Mouse (Mus musculus) retina, postnatal 1 day (tissue): ENCODE data around the gene Wdr62.
"Not testable (repeated sequence)": the region's sequence is repeated elsewhere in the genome, so short reads cannot be mapped to it uniquely, and the experiment has no call there.

Experiments used
- DNase-seq: peaks from one replicate; pipeline ENCODE4 v3.0.0-alpha.2; 2012

The Wdr62 gene

DNA sequence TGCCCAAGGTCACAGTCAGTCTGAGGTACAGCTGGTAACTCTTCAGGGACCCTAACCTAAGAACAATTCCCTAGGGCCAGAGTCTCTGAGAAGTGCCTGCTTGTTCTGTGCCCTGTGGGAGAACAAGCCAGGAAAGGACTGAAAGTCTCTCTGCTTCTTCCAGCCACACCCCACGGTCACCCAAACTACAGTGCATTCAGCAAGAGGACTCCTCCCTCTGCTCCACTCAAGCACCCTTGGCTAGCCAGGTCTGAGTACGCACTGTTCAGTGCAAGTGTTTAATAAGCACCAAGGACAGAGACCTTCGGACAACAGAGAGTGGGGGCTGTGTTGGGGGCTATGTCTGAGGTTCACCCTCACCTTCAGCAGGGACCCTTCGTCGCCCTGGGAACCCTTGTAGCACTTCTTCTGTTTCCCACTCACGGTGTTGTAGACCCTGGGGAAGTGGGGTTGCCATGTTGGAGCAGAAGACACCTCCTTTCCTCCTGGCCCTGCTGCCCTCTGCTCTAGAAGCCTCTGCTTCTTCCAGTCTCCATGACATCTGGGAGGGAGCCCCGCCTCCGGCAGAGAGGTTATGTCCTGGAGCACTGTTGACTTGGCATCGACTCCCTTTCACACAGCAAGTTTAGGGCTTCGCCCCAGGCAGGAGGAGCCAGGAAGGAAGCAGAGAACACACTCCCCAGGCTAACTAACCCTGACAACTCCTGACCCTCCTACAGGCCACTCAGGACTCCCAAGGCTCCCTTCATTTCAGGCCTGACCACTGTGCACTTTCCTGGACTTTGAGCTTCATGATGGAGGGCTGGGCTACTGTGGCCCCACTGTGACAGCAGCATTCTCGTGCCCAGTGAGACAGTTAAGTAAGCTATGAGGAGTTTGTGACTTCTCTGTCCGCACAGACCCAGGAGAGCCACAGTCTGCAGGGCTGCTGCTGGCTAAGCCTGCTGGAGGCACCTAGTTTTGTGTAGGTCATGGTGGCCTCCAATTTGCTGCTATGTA lies 28.0 kb downstream of the Wdr62 start:
- no peak for DNase-seq

DNA sequence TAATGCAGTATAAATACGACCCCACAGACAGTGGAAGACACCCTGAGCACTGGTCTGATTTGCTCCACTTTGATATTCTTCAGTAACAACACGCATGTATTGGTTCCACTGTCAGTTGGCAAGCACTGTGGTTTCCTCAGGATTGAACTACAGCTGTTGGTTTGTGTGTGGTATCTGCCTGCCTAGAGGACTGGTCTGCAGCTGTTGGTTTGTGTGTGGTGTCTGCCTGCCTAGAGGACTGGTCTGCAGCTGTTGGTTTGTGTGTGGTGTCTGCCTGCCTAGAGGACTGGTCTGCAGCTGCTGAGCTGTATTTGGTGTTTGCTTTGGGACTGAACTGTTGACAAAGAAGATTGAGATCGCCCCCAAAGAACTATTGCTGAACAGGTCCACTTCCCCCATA lies 42.8 kb downstream of the Wdr62 start:
- not testable (repeated sequence) for DNase-seq

DNA sequence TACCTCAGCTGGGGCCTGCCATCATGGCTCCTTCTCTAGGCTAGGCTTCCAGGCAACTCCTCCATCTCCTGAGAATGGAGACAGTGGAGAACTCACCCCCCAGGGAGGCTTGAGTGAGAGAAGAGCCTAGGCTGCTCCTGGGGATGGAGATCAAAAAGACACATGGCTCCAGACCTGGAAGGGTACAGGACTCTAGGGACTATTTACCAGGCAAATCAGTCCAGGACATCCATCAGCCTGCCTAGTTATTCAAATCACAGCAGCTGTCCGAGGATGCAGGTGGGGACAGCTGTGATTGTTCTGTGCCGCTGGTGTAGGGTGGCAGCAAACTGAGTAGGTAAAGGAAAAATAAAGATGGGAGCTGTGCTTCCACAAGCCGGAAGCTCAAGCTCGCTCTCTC lies 44.6 kb downstream of the Wdr62 start, which contains the start of gene Ovol3:
Ovol3 (minus strand) TSS at position 101 of the 400 bp plus-strand sequence.
- DNase-seq: no peak

DNA sequence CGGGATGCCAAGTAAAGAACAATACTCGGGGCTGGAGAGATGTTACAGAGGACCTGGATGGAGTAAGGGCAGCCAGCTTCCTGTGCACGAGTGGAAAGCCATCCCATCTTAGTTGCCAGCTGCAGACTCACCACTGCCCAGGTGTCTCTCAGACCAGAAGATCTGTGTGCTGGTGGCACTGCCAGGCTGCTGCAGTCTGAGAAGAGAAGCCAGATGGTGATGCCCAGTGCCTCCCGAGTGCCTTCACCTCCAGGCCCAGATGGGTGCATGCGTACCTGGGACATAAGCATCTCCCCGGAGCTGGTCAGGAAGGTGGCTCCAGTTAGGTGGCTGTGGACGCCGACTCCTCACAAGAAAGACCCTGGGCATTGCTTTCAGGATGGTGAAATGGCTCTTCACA lies 45.1 kb downstream of the Wdr62 start:
- DNase-seq: no peak

DNA sequence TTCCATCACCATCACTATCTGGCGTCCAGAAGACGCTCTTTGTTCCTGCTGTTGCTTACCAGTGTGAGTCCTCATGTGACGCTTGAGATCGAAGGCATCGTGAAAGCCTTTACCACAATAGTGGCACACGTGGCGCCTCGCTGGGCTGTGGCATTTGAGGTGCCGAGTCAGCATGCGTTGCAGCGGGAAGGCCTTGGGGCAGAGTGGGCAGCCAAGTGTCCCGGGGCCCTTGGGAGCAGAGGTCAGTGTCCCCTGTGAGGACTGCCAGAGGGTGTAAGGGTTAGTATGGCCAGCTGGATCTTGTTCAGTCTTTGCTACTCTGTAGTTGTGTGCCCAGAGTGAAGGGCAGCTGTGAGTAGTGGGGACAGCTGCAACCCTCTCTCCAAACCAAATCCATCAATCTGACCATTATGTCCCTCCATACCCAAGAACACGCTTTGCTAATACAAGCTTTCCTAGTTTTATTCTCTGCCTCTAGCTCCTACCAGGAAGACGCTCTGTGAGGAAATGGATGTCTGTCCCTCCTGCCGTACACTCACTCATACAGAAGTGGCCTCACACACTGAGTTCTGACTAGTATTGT lies 45.9 kb downstream of the Wdr62 start:
- DNase-seq: no peak

DNA sequence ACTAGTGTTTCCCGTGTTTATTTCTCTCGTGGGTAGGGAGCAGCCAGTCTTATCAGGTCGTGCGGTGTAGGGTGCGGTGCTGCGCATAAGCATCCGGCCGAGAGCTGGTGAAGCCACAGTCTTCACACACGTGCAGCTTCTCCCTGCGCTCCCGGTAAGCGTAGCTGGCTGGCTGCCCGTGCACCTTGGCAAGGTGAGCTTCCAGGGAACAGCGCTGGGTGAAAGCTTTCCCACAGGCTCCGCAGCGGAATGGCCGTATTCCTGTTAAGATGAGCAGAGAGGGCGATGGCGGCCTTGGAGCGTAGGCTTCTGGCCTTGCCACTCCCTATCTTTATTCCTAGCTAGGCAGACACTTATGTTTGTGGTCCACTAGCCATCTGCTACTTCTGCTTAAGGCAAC lies 46.8 kb downstream of the Wdr62 start:
- DNase-seq: no peak

DNA sequence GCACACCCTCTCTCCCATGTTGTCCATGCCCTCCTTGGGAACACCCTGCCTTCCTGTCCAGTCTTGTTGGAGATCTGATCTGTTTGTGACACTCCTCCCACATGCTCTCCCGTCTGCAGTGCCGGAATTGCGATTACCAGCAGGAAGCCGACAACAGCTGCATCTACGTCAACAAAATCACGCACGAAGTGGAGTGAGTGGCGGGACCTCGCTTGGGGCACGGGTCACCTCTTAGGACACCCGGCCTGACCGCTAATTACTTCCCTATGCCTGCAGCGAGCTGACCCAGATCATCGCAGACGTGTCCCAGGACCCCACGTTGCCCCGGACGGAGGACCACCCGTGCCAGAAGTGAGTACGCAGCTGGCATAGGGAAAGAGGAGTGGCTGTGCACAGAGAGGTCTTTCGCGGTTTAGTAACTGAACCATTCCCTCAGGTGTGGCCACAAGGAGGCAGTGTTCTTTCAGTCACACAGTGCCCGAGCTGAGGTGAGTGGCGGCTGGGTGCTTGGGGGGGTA lies 47.5 kb downstream of the Wdr62 start:
- peak; percentile 71 for DNase-seq

DNA sequence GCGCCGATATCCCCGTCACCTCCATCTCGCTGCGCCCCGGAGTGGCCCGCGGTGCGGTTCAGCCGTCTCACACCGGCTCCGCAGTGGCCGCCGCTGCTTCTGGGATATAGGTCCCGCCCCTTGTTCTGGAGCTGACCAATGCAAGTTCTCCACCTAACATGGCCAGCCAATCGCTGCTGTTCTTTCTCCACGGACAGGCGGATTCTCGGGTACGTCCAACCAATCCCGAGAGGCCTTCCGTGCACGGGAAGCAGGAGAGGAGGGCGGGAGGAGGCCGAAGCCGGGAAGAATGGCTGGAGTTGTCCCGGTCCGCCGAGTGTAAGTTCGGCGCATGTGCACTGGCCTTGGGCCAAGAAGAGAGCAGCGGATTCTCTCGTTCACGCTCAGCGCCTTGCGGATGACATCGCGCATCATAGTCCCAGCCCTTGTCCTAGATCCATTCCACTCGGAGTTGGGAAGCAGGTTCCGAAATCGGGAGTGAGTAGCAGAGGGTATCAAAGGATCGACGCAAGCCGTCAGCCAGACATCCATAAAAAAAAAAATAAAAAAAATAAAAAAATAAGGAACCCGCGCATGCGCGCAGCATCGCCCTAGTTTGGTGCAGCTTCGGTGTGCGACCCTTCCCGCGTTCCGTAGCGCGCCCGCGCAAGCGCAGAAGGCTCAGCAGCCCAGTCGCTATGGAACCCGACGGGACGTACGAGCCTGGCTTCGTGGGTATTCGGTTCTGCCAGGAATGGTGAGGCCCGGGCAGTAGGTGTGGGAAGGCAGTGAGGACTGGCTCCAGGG lies 48.4 kb downstream of the Wdr62 start, which contains the start of the genes Polr2i and Tbcb:
Polr2i (plus strand) TSS at position 280 of the 786 bp plus-strand sequence.
Tbcb (minus strand) TSS at position 604 of the 786 bp plus-strand sequence.
- DNase-seq: peak; percentile 100

DNA sequence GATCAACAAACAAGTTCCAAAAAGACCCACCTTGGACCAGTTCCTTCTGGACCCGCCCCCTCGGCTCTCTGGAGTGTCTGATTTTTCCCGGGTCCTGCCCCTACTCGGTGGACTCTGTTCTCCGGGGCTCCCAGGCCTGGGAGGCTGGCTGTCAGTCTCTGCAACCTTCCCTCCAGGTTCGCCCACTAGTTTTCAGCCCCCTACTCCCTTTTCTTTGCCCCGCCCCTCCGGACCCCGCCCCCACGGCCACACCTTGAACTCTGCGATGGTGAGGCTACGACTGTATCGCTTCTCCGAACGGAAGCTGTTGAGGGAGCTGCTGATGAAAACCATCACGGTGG lies 48.9 kb downstream of the Wdr62 start:
- no peak for DNase-seq

DNA sequence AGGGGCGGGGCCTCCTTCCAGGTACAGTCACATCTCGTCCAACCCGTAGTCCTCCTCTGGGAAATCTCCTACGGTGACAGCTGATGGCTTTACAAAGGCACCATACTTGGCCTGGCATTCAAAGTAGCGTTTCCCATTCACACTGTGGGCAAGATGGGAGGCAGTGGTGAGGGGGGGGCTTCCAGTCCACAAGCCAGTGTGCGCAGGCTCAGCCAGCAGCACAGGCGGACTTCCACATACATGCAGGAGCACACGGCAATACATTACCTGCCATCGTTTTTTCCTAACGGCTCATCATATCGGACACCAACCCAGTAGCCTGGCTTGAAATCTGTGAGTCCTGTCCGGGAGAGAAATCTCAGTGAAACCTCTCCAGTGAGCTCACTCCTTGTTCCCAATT lies 56.0 kb downstream of the Wdr62 start:
- no peak for DNase-seq

DNA sequence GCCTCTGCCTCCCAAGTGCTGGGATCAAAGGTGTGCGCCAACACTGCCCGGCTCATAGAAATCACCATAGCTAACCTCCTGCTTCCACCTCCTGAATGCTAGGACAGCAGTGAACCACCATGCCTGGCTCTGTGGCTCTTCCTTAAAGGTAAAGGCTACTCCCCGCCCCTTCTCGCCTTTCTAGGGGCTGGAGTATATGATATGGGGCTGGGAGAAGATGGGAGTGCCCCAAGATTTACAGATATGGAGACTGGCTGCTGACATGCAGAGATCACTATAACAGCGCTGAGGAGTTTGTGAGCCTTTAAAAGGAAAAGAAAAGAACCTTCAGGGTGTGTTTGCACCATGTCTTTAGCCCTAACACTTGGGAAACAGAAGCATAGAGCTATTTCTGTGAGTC lies 58.0 kb downstream of the Wdr62 start:
- DNase-seq: no peak

DNA sequence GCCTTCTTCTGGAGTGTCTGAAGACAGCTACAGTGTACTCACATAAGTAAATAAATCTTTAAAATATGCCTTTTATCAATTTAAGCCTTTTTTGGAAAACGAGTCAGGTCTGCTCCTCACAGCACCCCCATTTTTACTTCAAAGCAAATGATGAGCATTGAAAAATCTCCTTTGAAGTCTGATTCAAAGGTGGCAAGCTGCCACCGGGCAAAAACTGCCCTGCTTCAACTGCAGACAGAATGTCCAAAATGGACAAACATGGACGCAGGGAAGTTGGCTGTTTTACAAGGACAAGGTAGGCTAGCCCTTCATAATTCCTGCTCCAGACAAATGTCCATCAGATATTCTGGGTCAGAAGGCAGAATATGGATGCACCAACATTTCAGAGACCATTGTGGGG lies 58.8 kb downstream of the Wdr62 start:
- no peak for DNase-seq

DNA sequence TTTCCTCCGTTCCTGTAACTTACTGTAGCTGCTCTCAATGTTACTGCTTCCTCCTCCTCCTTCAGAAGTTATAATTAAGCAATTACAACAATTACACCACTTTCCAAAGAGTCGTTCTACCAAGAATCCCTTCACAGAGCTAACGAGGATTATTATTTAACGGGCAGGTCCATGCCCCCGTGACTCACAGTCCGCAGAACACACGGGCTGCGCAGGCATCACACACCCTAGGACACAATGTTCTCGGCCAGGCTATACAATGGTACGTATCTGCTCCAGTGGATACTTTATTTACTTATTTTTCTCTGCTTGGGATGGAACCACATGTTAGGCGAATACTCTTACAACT lies 60.2 kb downstream of the Wdr62 start:
- DNase-seq: no peak

DNA sequence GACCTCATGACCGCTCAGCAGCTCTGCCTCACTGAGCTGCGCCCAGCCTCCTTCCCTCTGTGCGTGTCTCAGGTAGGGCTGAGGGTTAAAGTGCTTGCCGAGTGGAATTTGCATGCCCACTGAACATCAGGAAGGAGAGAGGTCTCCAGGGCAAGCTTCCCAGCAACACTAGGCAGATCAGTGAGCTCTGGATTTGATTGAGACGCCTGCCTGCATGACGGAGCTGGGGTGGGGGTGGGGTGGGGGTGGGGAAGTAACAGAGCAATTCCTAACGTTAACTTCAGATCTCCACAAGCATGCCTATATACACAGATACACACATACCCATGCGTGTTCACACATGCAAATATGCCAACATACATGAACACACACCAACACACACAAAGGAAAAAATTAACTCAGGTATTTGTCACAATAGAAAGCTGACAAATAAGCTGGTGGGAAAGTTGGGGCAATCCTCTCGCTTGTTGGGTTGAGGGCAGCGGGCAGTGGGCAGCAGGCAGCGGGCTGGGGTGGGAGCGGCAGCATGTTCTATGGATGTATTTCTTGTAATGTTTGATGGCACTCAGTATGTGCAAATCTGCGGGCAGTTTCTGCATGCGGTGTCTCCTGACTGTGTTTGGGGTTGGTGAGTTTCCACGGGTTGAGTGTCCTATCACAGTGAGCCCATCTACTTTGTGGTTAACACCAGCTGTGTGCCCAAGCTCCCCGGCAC lies 60.8 kb downstream of the Wdr62 start:
- peak; percentile 89 for DNase-seq

DNA sequence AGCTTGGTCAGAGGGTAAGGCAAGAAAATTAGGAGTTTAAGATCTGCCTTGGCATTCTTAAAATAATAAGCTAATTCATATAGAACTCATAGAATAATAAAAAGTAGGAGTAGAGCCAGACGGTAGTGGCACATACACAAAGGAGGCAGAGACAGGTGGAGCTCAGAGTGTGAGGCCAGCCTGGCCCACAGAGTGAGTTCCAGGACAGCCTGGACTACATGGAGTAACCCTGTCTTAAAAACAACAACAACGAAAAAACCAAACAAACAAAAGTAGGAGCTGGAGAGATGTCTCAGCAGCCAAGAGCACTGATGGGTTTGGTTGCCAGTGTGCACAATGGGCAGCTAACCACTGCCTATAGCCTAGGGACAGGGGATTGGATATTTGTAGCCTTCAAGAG lies 62.9 kb downstream of the Wdr62 start:
- no peak for DNase-seq

DNA sequence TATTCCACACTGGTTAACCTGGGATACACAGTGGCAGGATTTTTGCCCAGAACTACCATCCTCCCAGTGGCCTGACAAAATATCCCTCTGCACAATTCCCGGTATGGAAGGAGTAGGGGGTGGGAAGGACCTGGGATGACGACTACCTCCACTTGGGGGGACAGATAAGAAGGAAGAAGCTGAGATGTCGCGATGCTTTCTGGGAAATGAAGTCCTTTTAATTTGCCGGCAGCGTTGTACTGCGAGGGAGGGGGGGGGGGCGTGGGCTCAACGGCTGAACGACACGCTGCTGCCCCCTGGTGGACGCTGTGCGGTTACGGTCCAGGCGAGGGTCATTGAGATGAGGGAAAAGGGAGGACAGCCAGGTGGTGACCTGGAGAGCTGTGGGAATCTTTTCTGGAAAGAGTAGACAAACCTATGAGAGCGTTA lies 63.5 kb downstream of the Wdr62 start:
- peak; percentile 94 for DNase-seq

DNA sequence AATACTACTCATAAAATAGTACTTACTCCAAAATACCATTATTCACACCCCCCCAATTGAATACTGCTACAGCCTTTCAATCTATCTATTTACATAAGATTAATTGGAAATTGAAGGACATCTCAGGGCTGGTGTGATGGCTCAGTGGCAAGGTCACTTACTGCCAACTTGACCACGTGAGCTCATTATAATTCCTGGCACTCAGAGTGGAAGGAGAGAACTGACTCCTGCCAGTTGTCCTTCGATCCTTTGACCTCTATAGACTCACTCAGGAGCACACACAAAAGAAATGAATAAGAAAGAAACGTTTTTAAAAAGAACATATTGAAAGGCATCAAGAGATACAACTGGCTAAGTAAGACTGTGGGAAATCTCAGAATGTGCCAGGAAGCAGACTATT lies 64.3 kb downstream of the Wdr62 start:
- DNase-seq: no peak

DNA sequence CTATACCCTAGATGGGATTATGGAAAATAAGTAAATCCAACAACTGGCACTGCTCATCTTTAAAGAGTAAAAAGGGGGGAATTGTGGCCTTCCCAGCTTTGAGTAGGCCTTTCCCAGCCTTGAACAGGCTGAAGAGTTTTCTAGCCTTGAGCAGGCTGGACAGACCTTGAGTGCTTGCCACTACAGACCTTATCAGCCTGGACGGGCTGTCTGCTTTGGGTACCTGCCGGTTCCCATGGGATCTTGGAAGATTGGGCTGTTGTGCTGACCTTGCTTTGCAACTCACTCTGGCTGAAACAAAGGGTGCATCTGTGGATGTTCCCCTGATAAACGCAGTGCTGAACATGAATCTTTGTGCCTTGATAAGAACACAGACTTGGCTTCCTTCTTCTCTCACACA lies 66.3 kb downstream of the Wdr62 start:
- DNase-seq: no peak

DNA sequence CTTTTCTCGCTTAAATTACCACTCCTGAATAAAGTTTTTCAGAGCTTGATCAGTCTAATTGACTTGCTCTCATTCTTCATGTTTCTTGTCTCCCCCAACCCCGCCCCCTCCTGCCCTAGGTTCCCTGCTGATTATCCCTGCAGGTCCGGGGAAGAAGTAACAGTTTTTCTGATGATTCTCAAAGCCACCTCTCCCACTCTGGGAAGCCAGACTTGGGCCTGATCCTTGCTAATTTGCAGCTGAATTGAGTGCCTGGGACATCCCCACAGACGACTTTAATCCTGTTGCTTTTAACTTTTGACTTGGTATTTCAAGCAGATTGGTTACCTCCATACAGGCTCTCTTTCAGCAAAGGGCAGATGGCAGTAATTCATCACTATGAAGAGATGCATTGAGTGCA lies 69.2 kb downstream of the Wdr62 start:
- DNase-seq: no peak

DNA sequence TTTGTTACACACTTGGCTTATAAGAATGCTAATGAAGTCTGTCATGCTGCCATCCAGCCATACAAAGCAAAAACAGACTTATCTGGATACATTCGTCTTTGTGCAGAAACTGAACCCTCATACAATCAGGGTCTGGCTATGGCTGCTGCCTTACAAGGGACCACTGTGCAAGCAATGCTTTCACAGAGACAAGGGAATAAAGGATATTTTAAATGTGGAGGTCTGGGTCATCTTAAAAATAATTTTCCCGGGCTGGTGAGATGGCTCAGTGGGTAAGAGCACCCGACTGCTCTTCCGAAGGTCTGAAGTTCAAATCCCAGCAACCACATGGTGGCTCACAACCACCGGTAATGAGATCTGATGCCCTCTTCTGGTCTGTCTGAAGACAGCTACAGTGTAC lies 73.9 kb downstream of the Wdr62 start:
- not testable (repeated sequence) for DNase-seq

DNA sequence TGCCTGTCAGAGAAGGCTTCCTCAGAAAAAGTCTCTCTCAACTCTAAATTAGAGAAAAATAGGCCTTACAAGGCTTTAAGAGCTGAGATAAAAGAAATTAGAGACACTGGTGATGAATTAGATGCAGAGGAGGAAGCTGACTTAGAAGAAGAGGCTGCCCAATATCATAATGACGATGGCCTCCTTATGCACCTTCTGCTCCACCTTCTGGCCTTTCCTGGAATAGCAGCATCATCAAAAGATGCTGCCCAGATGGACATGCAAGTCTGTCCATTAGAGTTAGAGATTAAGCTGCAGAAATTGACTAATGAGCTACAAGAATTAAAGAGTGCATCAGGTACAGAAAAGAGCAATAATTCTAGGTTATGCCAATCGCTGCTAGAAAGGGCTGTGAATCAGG lies 74.8 kb downstream of the Wdr62 start:
- peak; percentile 85 for DNase-seq

DNA sequence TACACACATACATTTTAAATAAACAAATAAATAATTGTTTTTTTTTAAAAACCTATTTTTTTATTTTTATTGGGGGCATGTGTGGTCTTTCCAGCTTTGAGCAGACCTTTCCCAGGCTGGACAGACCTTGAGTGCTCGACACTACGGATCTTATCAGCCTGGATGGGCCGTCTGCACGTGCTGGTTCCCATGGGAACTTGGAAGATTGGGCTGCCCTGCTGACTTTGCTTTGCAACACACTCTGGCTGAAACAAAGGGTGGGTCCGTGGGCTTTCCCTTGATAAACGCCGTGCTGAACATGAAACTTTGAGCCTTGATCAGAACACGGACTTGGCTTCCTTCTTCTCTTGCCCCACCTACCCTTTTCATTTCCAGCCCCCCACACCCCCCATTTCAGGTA lies 75.8 kb downstream of the Wdr62 start:
- DNase-seq: no peak
